Mouse (Mus musculus): ENCODE measurements around the gene Msto1.

GRCm38 (mm10) chr3:88953246-88953645 is 39.4 kb upstream of the Msto1 start:
- TF ChIP-seq TBP (conservative IDR thresholded peaks at IDR 0.05; ENCODE audit: low read depth, low read length), result no peak
- TF ChIP-seq SMC3 (IDR thresholded peaks at IDR 0.05; ENCODE audit: low read depth, low read length), result no peak
- no peak for TF ChIP-seq POLR2A (IDR thresholded peaks at IDR 0.05; ENCODE audit: low read depth, low read length)
- no peak for TF ChIP-seq MXI1 (IDR thresholded peaks at IDR 0.05; ENCODE audit: low read depth, low read length)
- TF ChIP-seq CTCF (conservative IDR thresholded peaks at IDR 0.05 in 1 of 2, IDR thresholded peaks at IDR 0.05 in 1 of 2; ENCODE audit: low read depth in 2 of 2, low read length in 2 of 2), result no peak
- TF ChIP-seq ZMIZ1 (IDR thresholded peaks at IDR 0.05; ENCODE audit: low read depth, low read length), result no peak
- TF ChIP-seq CHD2 (IDR thresholded peaks at IDR 0.05; ENCODE audit: low read length), result no peak
- no peak for TF ChIP-seq ZKSCAN1 (IDR thresholded peaks at IDR 0.05; ENCODE audit: borderline replicate concordance, low read depth, low read length)
- no peak for TF ChIP-seq MYC (IDR thresholded peaks at IDR 0.05; ENCODE audit: low read depth, low read length)
- TF ChIP-seq E2F4 (IDR thresholded peaks at IDR 0.05; ENCODE audit: insufficient replicate concordance, low read depth, low read length), result no peak
- no peak for TF ChIP-seq EP300 (IDR thresholded peaks at IDR 0.05; ENCODE audit: low read length)
- TF ChIP-seq RCOR1 (conservative IDR thresholded peaks at IDR 0.05; ENCODE audit: low read depth, low read length), result no peak
- no peak for TF ChIP-seq MAX (IDR thresholded peaks at IDR 0.05; ENCODE audit: low read length)
- no peak for TF ChIP-seq NELFE (IDR thresholded peaks at IDR 0.05; ENCODE audit: low read depth, low read length)
